Mouse (Mus musculus): ENCODE results near the gene Ptrh1. TPM values are rescaled to one million over a fixed set of nuclear protein-coding genes. Genes with fewer than 3 reads are reported as not detected.
A peak's percentile ranks its signal among the peaks of the same experiment; 100 is the strongest.

The Ptrh1 gene
- total RNA-seq, 1 experiment, result 20.9 TPM

DNA sequence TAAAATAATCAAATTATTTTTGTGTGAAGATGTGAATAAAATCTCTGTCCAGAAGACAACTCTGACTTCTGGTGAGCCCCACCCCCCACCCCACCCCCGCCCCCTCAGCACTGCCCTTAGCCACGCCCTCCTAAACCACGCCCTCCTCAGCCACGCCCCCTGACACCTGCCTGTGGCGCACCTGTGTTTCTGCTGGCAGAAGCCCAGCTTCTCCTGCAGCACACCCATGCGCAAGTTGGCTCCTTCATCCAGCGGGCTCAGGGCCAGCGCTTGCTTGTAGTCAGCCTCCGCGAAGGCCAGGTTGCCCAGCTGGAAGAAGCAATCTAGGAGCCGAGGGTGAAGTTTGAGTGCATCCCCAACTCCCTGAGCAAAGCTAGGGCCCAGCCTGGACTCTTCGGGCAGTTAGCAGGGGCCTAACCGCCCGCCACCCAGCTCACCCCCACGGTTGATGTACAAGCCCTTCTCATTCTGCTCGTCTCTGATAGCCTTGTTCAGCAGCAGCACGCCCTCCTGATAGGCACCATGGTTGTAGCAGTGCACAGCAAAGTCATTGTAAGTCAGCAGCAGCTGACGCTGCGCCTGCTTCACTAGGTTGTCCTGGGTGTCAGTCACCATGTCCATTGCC is 6.8 kb upstream of the Ptrh1 start:
- no peak for DNase-seq (ENCODE audit: low read depth, low spot score)
- no peak overlapping the region for H3K27ac ChIP-seq (ENCODE audit: insufficient read depth, low read depth, low read length, poor library complexity, severe bottlenecking)
- no peaks in the 10 kb centered on the region for H3K9me3 ChIP-seq (ENCODE audit: control insufficient read depth, insufficient read depth, low read depth, low read length)
- peak overlapping the region in 1 of 2 experiments; percentile 46; a peak in 2 of 4 replicates for H3K4me3 ChIP-seq (ENCODE audit: insufficient read depth in 1 of 2, low read depth in 1 of 2, low read length in 2 of 2, poor library complexity in 1 of 2, severe bottlenecking in 1 of 2)
- H3K4me1 ChIP-seq (ENCODE audit: control insufficient read depth in 2 of 2, insufficient read depth in 2 of 2, low read length in 2 of 2, poor library complexity in 1 of 2), result peaks cover 0 to 18% of the 10 kb centered on the region in 2 experiments; a peak in 2 of 4 replicates
- no peaks in the 10 kb centered on the region for H3K36me3 ChIP-seq (ENCODE audit: control insufficient read depth, insufficient read depth, low read length, poor library complexity, severe bottlenecking)
- no peak for TF ChIP-seq CHD2 (IDR thresholded peaks at IDR 0.05; ENCODE audit: low read depth, low read length)
- no peak for TF ChIP-seq MAFK (IDR thresholded peaks at IDR 0.05; ENCODE audit: insufficient read depth, low read depth, low read length)
- no peak for TF ChIP-seq HCFC1 (IDR thresholded peaks at IDR 0.05; ENCODE audit: borderline replicate concordance, insufficient read depth, low read length)
- no peak for TF ChIP-seq ZNF384 (IDR thresholded peaks at IDR 0.05; ENCODE audit: low read depth, low read length)
- no peak for TF ChIP-seq ZC3H11A (IDR thresholded peaks at IDR 0.05; ENCODE audit: borderline replicate concordance, low read depth, low read length)
- H3K9ac ChIP-seq (ENCODE audit: insufficient read depth, low read depth, low read length, poor library complexity, severe bottlenecking), result no peak overlapping the region
- in situ Hi-C loops (cut with MboI; ENCODE audit: low sequenced_read_pairs in 2 of 2, unreplicated experiment in 2 of 2), result no loop called here

DNA sequence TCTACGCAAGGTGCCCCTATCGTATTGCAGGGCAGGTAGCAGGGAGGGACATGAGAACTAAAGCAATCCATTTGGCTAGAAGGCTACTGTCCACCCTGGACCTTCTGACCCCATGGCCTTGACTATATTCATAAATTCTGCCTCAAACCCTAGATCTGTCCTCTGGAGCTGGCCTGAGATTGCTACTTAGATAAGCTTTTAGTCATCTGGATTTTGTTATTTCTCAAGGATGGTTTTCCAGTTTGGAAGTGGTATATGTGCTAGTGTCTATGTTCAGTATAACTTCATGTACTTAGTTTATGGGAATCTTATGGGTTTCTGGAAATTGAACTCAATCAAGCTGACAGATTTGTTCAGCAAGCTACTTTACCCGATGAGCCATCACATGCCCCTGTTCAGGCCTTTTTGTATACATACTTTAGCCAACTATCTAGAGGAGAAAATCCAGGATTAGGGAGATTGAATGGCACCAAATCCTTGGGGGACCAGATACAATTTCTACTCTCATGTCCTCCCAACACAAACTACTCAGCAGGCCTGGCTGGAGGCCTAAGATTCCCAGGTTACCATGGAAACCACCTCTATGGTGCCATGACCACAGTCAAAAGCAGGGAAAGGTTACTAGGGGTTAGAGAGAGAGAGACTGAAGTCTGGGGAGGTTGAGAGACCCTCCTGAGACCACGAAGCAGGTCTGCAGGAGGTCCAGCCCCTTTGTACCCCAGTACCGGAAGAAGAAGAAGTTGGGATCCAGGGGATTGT is 6.1 kb upstream of the Ptrh1 start:
- TF ChIP-seq ZC3H11A (IDR thresholded peaks at IDR 0.05; ENCODE audit: borderline replicate concordance, low read depth, low read length) (no peak), MAFK (IDR thresholded peaks at IDR 0.05; ENCODE audit: insufficient read depth, low read depth, low read length) (no peak), ZNF384 (IDR thresholded peaks at IDR 0.05; ENCODE audit: low read depth, low read length) (no peak), CHD2 (IDR thresholded peaks at IDR 0.05; ENCODE audit: low read depth, low read length) (no peak), HCFC1 (IDR thresholded peaks at IDR 0.05; ENCODE audit: borderline replicate concordance, insufficient read depth, low read length) (no peak)
- H3K4me1 ChIP-seq (ENCODE audit: control insufficient read depth in 2 of 2, insufficient read depth in 2 of 2, low read length in 2 of 2, poor library complexity in 1 of 2), result peaks cover 0 to 15% of the 10 kb centered on the region in 2 experiments; a peak in 2 of 4 replicates
- no peak overlapping the region for H3K4me3 ChIP-seq (ENCODE audit: insufficient read depth in 1 of 2, low read depth in 1 of 2, low read length in 2 of 2, poor library complexity in 1 of 2, severe bottlenecking in 1 of 2)
- in situ Hi-C loops (cut with MboI; ENCODE audit: low sequenced_read_pairs in 2 of 2, unreplicated experiment in 2 of 2), result no loop called here
- DNase-seq (ENCODE audit: low read depth, low spot score), result no peak
- no peak overlapping the region for H3K9ac ChIP-seq (ENCODE audit: insufficient read depth, low read depth, low read length, poor library complexity, severe bottlenecking)
- H3K36me3 ChIP-seq (ENCODE audit: control insufficient read depth, insufficient read depth, low read length, poor library complexity, severe bottlenecking), result no peaks in the 10 kb centered on the region
- H3K27ac ChIP-seq (ENCODE audit: insufficient read depth, low read depth, low read length, poor library complexity, severe bottlenecking), result no peak overlapping the region
- no peaks in the 10 kb centered on the region for H3K9me3 ChIP-seq (ENCODE audit: control insufficient read depth, insufficient read depth, low read depth, low read length)

DNA sequence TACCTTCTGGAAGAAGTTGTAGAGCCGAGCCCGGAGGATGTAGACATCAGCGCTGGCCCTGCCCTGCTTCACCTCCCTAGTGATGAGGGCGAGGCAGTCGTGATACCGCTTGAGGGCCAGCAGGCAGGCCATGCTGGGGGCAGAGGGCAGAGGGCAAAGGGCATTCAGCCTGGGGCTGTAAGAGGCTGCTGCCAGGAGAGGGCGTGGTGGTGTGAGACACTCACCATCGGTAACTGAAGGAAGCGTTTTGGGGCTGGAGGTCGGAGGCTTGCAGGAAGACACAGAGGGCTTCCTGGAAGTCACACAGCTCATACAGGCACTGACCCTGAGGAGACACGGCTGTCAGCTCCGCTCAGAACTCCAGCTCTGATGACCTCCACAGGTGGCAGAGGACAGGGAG is 3.7 kb upstream of the Ptrh1 start:
- Histone ChIP-seq H3K9ac (ENCODE audit: insufficient read depth, low read depth, low read length, poor library complexity, severe bottlenecking) (no peak overlapping the region), H3K27ac (ENCODE audit: insufficient read depth, low read depth, low read length, poor library complexity, severe bottlenecking) (no peak overlapping the region), H3K9me3 (ENCODE audit: control insufficient read depth, insufficient read depth, low read depth, low read length) (no peaks in the 10 kb centered on the region), H3K36me3 (ENCODE audit: control insufficient read depth, insufficient read depth, low read length, poor library complexity, severe bottlenecking) (peaks cover 1% of the 10 kb centered on the region; the same call in 1 of the 2 replicates), H3K4me1 (ENCODE audit: control insufficient read depth in 2 of 2, insufficient read depth in 2 of 2, low read length in 2 of 2, poor library complexity in 1 of 2) (peaks cover 5 to 15% of the 10 kb centered on the region in 2 experiments; a peak in 2 of 4 replicates), H3K4me3 (ENCODE audit: insufficient read depth in 1 of 2, low read depth in 1 of 2, low read length in 2 of 2, poor library complexity in 1 of 2, severe bottlenecking in 1 of 2) (peak overlapping the region in 1 of 2 experiments; percentile 4; a peak in 1 of 4 replicates)
- TF ChIP-seq CHD2 (IDR thresholded peaks at IDR 0.05; ENCODE audit: low read depth, low read length) (no peak), ZNF384 (IDR thresholded peaks at IDR 0.05; ENCODE audit: low read depth, low read length) (no peak), ZC3H11A (IDR thresholded peaks at IDR 0.05; ENCODE audit: borderline replicate concordance, low read depth, low read length) (no peak), HCFC1 (IDR thresholded peaks at IDR 0.05; ENCODE audit: borderline replicate concordance, insufficient read depth, low read length) (no peak), MAFK (IDR thresholded peaks at IDR 0.05; ENCODE audit: insufficient read depth, low read depth, low read length) (no peak)
- no peak for DNase-seq (ENCODE audit: low read depth, low spot score)
- in situ Hi-C loops (cut with MboI; ENCODE audit: low sequenced_read_pairs in 2 of 2, unreplicated experiment in 2 of 2), result no loop called here

DNA sequence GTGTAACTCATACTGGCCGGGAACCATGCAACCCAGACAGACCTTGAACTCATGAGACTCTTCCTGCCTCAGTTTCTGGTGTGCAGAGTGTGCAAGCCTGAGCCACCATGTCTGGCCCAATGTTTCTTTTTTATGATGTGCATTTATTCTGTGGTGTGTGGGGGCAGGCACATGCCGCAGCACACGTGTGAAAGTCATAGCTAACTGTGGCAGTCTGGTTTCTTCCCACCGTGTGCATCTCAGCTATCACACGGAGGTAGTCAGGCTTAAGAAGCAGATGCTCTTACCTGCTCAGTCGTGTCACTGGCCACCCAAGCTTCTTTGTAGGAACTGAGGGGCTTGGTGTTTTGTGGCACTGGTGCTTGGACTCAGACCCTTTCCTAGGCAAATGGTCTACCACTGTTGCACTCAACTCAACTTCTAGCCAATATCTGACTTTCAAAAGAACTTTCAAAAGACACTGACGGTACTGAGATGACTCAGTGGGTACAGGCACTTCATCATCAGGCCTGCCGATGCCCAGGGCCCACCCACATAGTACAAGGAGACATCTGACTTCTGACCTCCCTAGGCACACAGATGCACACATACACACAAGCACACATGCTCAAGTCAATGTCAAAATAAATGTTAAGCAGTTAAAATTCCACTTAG is 2.8 kb upstream of the Ptrh1 start:
- in situ Hi-C loops (cut with MboI; ENCODE audit: low sequenced_read_pairs in 2 of 2, unreplicated experiment in 2 of 2), result no loop called here
- H3K4me1 ChIP-seq (ENCODE audit: control insufficient read depth in 2 of 2, insufficient read depth in 2 of 2, low read length in 2 of 2, poor library complexity in 1 of 2), result peaks cover 5 to 15% of the 10 kb centered on the region in 2 experiments; a peak in 2 of 4 replicates
- TF ChIP-seq ZNF384 (IDR thresholded peaks at IDR 0.05; ENCODE audit: low read depth, low read length) (no peak), MAFK (IDR thresholded peaks at IDR 0.05; ENCODE audit: insufficient read depth, low read depth, low read length) (no peak), HCFC1 (IDR thresholded peaks at IDR 0.05; ENCODE audit: borderline replicate concordance, insufficient read depth, low read length) (no peak), ZC3H11A (IDR thresholded peaks at IDR 0.05; ENCODE audit: borderline replicate concordance, low read depth, low read length) (no peak), CHD2 (IDR thresholded peaks at IDR 0.05; ENCODE audit: low read depth, low read length) (no peak)

More for the DNA sequence above, 2.8 kb upstream of the Ptrh1 start:
- Histone ChIP-seq H3K36me3 (ENCODE audit: control insufficient read depth, insufficient read depth, low read length, poor library complexity, severe bottlenecking) (peaks cover 3% of the 10 kb centered on the region; the same call in 1 of the 2 replicates), H3K27ac (ENCODE audit: insufficient read depth, low read depth, low read length, poor library complexity, severe bottlenecking) (no peak overlapping the region), H3K9me3 (ENCODE audit: control insufficient read depth, insufficient read depth, low read depth, low read length) (no peaks in the 10 kb centered on the region), H3K4me3 (ENCODE audit: insufficient read depth in 1 of 2, low read depth in 1 of 2, low read length in 2 of 2, poor library complexity in 1 of 2, severe bottlenecking in 1 of 2) (no peak overlapping the region), H3K9ac (ENCODE audit: insufficient read depth, low read depth, low read length, poor library complexity, severe bottlenecking) (no peak overlapping the region)
- DNase-seq (ENCODE audit: low read depth, low spot score), result no peak
